Mouse (Mus musculus) testis, adult 2 months (tissue): ENCODE measurements at regions not wholly inside any gene's neighbourhood (a gene's known extent, or its start where the extent isn't known, plus 50 kb on each side); places are given as distances from the start of the nearest gene placed in this dataset.

Experiments used
- H3K27ac ChIP-seq: fragments of 200-500 bp; 2 replicates; pipeline ENCODE4 v1.5.1; 2012; ENCODE audit warnings: low read depth, low read length; ENCODE audit not compliant: control insufficient read depth, insufficient read depth
- H3K27me3 ChIP-seq: fragments of 200-500 bp; 2 replicates; pipeline ENCODE4 v1.6.1; 2012; ENCODE audit warnings: mild to moderate bottlenecking, low read length, moderate library complexity; ENCODE audit not compliant: control insufficient read depth, insufficient read depth
- H3K36me3 ChIP-seq: fragments of 200-500 bp; 2 replicates; pipeline ENCODE4 v1.6.1; 2012; ENCODE audit warnings: mild to moderate bottlenecking, low read length; ENCODE audit not compliant: control insufficient read depth, insufficient read depth
- H3K4me1 ChIP-seq: fragments of 200-500 bp; 2 replicates; pipeline ENCODE4 v1.6.1; 2012; ENCODE audit warnings: low read length; ENCODE audit not compliant: control insufficient read depth, insufficient read depth
- H3K4me3 ChIP-seq: fragments of 200-500 bp; 2 replicates; pipeline ENCODE4 v1.5.1; 2012; ENCODE audit warnings: low read depth, mild to moderate bottlenecking, low read length, moderate library complexity, mixed read lengths; ENCODE audit not compliant: control insufficient read depth
- CTCF ChIP-seq: fragments of 200-500 bp; IDR thresholded peaks from 2 replicates; pipeline ENCODE4 v1.5.1; 2012; ENCODE audit warnings: low read depth, mild to moderate bottlenecking, inconsistent platforms, low read length, moderate library complexity; ENCODE audit not compliant: control insufficient read depth, insufficient read depth, insufficient replicate concordance
- POLR2A ChIP-seq: fragments of 200-500 bp; IDR thresholded peaks from 2 replicates; pipeline ENCODE4 v1.6.1; 2012; ENCODE audit warnings: low read depth, mild to moderate bottlenecking, inconsistent platforms, low read length, moderate library complexity; ENCODE audit not compliant: control insufficient read depth

DNA sequence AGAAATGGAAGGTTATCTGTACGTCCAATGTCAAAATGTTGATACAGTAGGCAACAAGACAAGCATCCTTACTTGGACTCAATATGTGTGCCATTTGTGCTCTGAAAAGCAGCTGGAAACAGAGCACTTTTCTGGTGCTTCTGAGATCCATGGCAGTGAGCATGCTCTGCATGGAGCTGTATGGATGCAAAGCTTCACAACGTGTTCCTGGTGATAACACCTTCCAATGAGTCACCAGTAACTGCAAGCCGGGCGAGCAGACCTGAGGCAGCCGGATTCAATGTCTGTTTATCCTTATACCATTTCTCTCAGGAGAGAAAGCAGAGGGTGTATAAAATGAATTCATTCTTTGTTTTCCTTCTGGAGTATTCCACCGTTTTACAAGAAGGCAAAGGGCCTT is 334.3 kb downstream of the Cd83 start:
- Histone ChIP-seq H3K4me1 (no peaks in the 10 kb centered on the region), H3K36me3 (no peaks in the 10 kb centered on the region)
- TF ChIP-seq POLR2A (no peak), CTCF (no peak)

DNA sequence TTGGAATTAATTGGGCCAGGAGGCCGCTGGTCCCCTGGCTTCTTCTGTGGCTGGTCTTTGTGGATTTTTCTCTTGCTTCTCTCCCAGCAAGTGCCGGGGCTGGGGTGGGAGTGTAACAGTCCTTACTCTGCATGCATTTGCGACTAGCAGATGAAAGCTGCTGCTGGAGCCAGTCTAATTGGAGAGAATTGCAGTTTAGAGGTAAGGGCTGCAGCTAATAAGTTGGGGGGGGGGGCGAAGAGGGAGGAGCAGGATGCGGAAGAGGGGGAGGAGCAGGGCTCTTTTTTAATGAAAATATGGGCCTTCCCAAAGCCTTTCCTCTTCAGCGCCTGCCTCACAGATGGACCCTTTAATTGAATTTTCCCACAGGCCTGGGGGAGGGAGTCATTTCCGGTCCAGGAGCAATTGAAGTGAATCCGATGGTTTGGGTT is 336.7 kb downstream of the Cd83 start:
- Histone ChIP-seq H3K4me1 (no peaks in the 10 kb centered on the region), H3K27ac (no peak overlapping the region), H3K27me3 (no peaks in the 10 kb centered on the region), H3K4me3 (no peak overlapping the region), H3K36me3 (no peaks in the 10 kb centered on the region)
- TF ChIP-seq CTCF: no peak
- TF ChIP-seq POLR2A: no peak

More for the DNA sequence above, 334.3 kb downstream of the Cd83 start:
- H3K4me3 ChIP-seq: no peak overlapping the region
- no peak overlapping the region for H3K27ac ChIP-seq
- H3K27me3 ChIP-seq: no peaks in the 10 kb centered on the region

DNA sequence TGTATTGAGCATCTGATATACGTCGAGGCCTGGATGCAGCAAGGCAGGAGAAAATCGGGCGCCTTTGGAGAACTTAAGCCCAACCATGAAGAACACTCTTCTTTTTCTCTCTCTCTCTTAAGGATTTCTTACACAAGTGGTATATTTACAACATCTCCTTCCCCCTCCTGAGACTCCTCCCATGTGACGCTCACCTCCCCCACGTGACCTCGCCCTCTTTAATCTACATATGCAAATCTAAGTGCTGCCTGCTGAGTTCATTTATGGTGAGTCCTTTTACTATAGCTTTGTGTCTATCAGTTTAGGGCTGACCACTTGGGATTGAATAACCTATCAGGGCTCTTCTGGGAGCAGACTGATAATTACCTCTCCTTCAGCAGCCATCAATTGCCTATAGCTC is 337.4 kb downstream of the Cd83 start:
- TF ChIP-seq POLR2A: no peak
- Histone ChIP-seq H3K4me1 (no peaks in the 10 kb centered on the region), H3K27ac (no peak overlapping the region), H3K4me3 (no peak overlapping the region), H3K36me3 (no peaks in the 10 kb centered on the region), H3K27me3 (no peaks in the 10 kb centered on the region)

DNA sequence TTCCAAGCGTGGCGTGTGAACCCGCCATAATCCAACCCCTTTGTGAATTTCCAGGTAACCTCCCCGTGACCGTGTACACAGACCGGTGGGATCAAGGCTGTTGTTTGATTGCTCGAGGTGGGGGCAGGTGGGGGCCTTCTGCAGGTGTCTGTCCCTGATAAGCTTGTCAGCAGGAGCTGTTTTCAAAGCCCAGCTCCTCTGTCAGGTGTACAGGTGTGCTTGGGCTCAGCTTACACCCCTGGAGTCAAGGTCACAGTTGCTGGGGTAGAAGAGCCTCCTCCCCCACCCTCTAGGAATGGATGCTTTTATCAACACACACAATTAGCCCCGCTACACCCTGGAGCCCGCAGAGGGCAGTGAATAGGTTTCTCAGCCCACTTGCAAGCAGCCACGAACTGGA is 341.6 kb downstream of the Cd83 start:
- no peaks in the 10 kb centered on the region for H3K4me1 ChIP-seq
- no peak overlapping the region for H3K27ac ChIP-seq
- no peaks in the 10 kb centered on the region for H3K27me3 ChIP-seq
- TF ChIP-seq CTCF (no peak), POLR2A (no peak)
- no peaks in the 10 kb centered on the region for H3K36me3 ChIP-seq
- H3K4me3 ChIP-seq: no peak overlapping the region

DNA sequence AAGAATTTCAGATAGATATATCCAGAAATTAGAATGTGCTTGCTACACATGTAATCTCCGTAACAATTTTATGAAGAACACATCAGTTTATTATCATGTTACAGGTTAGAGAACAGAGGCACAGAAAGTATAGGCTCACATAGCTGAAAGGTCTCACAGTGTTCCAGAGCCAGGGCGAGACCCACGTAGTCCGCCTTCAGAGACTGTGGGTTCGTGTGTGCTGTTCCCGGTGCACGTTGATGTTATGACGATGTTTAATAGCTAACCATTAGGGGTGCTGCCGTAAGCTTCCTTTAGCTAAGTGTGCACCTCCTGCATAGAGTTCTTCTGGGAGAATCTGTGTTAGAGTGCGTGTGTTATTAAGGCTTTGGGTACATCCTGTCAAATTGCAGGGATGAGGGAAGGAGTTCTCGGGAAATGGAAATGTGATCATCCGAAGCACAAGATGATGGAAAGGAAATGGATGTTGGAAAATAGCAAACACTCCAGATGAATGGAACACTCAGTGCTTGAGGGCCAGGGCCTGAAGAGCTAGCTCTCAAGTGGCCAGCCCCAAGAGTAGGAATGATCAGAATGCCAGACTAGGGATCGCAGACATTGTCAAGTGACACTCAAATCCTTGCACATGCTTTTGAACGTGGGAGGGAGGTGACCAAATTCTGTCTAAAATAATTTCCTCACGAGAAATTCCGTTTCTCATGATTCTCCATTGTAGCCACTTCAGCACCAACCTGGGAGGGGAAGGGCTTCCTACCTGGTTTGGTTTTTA is 344.1 kb downstream of the Cd83 start:
- H3K36me3 ChIP-seq: no peaks in the 10 kb centered on the region
- no peaks in the 10 kb centered on the region for H3K4me1 ChIP-seq
- H3K27me3 ChIP-seq: no peaks in the 10 kb centered on the region
- TF ChIP-seq POLR2A (no peak), CTCF (no peak)
- H3K4me3 ChIP-seq: no peak overlapping the region
- no peak overlapping the region for H3K27ac ChIP-seq

DNA sequence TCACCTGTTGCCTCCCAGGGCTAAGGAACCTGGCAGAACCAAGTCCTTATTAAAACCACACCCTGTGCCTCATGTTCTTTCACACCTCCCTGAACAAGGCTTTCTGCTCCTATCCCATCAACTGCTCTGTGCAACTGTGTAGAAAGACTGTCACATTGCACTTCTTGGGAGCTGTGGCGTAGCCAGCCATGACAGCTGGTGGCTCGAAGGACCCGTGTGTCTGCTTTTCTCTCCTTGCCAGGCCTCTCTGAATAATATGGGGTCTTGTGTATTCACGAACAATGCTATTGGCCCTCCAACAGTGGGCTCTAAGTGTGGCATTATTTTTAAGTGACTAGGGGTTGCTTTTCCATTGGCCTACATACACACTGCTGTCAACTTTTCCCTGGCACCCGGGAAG is 347.3 kb downstream of the Cd83 start:
- H3K27me3 ChIP-seq: no peaks in the 10 kb centered on the region
- TF ChIP-seq POLR2A: no peak
- TF ChIP-seq CTCF: no peak
- H3K36me3 ChIP-seq: no peaks in the 10 kb centered on the region
- no peaks in the 10 kb centered on the region for H3K4me1 ChIP-seq
- H3K27ac ChIP-seq: no peak overlapping the region
- no peak overlapping the region for H3K4me3 ChIP-seq

DNA sequence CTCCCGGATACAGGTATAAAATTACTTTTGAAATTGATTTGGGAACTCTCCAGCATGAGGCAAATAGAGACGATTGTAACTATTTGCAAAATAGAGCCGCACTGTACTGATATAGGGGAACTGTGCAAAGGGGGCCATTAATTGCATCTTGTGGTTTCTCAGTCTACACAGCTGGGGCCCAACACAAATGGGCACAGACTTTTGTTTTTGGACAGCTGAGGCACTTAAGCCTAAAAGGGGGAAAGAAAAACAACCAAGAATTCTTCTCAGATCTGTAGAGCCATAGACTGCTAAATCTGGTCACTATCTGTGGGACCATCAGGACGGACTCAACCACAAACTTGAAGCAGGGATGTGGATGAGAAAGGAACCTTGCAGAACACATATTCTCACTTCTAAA is 347.9 kb downstream of the Cd83 start:
- no peaks in the 10 kb centered on the region for H3K36me3 ChIP-seq
- no peak overlapping the region for H3K27ac ChIP-seq
- H3K4me1 ChIP-seq: no peaks in the 10 kb centered on the region
- TF ChIP-seq CTCF: no peak
- no peak for TF ChIP-seq POLR2A
- H3K4me3 ChIP-seq: no peak overlapping the region
- H3K27me3 ChIP-seq: no peaks in the 10 kb centered on the region
